Mouse (Mus musculus) cerebellum, adult (tissue): ENCODE data around the gene Zdhhc1.

Source experiments
- ATAC-seq: cut with Nextera tagmentation; 2 replicates; pipeline ENCODE4 v1.9.2; 2017; ENCODE audit warnings: mild to moderate bottlenecking, moderate library complexity, mixed read lengths; ENCODE audit not compliant: insufficient number of reproducible peaks, low FRiP score, low TSS enrichment

Gene Zdhhc1

GRCm38 (mm10) chr8:105466700-105467291, 29.9 kb downstream of the Zdhhc1 start:
- peak; percentile 54 for ATAC-seq

- ATAC-seq: no peak; the same call in 1 of the 2 replicates
Observed at GRCm38 (mm10) chr8:105466246-105466645, 30.5 kb downstream of the Zdhhc1 start.

- no peak for ATAC-seq
Observed at GRCm38 (mm10) chr8:105464595-105464994, 32.1 kb downstream of the Zdhhc1 start.

- ATAC-seq: no peak
Observed at GRCm38 (mm10) chr8:105461085-105461803, 35.5 kb downstream of the Zdhhc1 start.

- ATAC-seq: no peak
Observed at GRCm38 (mm10) chr8:105455218-105455617, 41.5 kb downstream of the Zdhhc1 start.

- no peak for ATAC-seq
Observed at GRCm38 (mm10) chr8:105454088-105454487, 42.6 kb downstream of the Zdhhc1 start.

GRCm38 (mm10) chr8:105453296-105453695, 43.4 kb downstream of the Zdhhc1 start:
- no peak for ATAC-seq

- ATAC-seq: no peak
Observed at GRCm38 (mm10) chr8:105451903-105452603, 44.6 kb downstream of the Zdhhc1 start.

GRCm38 (mm10) chr8:105450977-105451376, 45.7 kb downstream of the Zdhhc1 start:
- no peak for ATAC-seq

GRCm38 (mm10) chr8:105448596-105448995, 48.1 kb downstream of the Zdhhc1 start:
- no peak for ATAC-seq

- ATAC-seq: no peak
Observed at GRCm38 (mm10) chr8:105448188-105448587, 48.5 kb downstream of the Zdhhc1 start.

- ATAC-seq: no peak
Observed at GRCm38 (mm10) chr8:105446127-105446552, 50.6 kb downstream of the Zdhhc1 start.

GRCm38 (mm10) chr8:105445296-105446126, 51.2 kb downstream of the Zdhhc1 start:
- no peak; the same call in 1 of the 2 replicates for ATAC-seq

- ATAC-seq: no peak
Observed at GRCm38 (mm10) chr8:105442661-105443060, 54.0 kb downstream of the Zdhhc1 start.

GRCm38 (mm10) chr8:105441433-105441832, 55.3 kb downstream of the Zdhhc1 start:
- ATAC-seq: no peak

GRCm38 (mm10) chr8:105438865-105439264, 57.8 kb downstream of the Zdhhc1 start:
- ATAC-seq: no peak

- no peak for ATAC-seq
Observed at GRCm38 (mm10) chr8:105437078-105437748, 59.5 kb downstream of the Zdhhc1 start.

- ATAC-seq: no peak
Observed at GRCm38 (mm10) chr8:105436218-105436617, 60.5 kb downstream of the Zdhhc1 start.

- no peak for ATAC-seq
Observed at GRCm38 (mm10) chr8:105434136-105434535, 62.6 kb downstream of the Zdhhc1 start.

- no peak for ATAC-seq
Observed at GRCm38 (mm10) chr8:105433511-105433910, 63.2 kb downstream of the Zdhhc1 start.
